Mouse (Mus musculus): ENCODE data around the gene Chst8. TPM values are rescaled to one million over a fixed set of nuclear protein-coding genes. Genes with fewer than 3 reads are reported as not detected.

Chst8 gene
- 5.3 and 14.2 TPM in 2 replicates for polyA plus RNA-seq (2012; rRNA removed)

DNA sequence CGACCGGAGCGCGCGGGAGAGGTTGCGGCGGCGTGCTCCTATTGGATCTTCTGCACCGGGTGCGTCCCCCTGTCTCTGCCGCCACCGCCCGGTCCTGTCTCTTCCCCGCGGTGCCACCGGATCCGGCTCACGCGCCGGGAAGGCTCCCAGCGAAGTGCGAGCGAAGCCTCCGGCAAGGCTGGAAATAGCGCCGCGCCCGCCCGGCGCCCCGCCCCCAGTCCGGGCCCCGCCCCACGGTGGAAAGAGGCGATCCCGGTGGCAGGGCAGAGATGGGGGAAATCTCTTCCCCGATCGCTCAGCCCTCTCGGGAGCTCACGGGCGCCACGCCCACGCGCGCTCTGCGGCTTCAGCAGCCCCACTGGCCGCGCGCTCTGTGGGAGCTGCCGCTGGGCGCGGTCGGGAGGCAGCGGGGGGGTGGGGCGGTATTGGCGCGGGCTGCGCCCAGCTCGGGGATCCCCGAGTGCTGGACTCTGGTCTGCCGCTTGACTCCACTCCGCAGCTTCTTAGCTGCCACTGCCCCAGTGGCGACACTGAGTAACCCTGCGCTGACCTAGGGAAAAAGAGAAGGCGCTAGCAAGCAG lies at the start of gene Chst8:
Gene Chst8 (minus strand): TSS at position 181 of the 581 bp plus-strand sequence.
- DNase-seq: peak; percentile 73
- Histone ChIP-seq H3K4me1 (ENCODE audit: control insufficient read depth, insufficient read depth, low read length) (no peaks in the 10 kb centered on the region), H3K4me3 (replicated peaks; ENCODE audit: extremely low read depth, low read depth, low read length) (peak within 1 kb of the TSS; percentile 44)
- WGBS: 1% methylated on average over 65 of the region's 65 CpGs
- TF ChIP-seq POLR2A (IDR thresholded peaks at IDR 0.05; ENCODE audit: borderline replicate concordance, extremely low read depth, low read depth, low read length) (peak; percentile 83; the same call in 1 of the 2 replicates), CTCF (IDR thresholded peaks at IDR 0.05; ENCODE audit: insufficient read depth, low read length) (no peak)

DNA sequence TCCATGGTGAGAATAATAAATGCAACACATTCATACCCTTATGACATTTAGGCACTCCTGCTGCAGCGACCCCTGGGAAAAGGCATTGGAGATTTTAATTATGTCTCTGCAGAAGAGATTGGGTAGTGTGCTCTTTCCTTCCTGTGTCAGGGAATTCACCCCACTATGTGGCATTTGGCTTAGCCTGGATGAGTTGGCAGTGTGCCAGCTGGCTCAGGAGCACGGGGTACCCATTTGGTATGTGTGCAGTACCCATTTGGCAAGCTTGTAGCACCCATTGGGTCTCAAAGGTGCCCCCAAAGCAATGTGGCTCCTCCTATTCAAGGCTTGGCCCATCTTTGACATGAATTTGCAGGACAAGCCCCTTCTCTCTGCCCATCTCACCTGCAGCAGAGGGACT lies 45.8 kb upstream of the Chst8 start:
- 46% methylated on average over 2 of the region's 2 CpGs for WGBS
- DNase-seq: no peak
- TF ChIP-seq CTCF (IDR thresholded peaks at IDR 0.05; ENCODE audit: insufficient read depth, low read length) (no peak), POLR2A (IDR thresholded peaks at IDR 0.05; ENCODE audit: borderline replicate concordance, extremely low read depth, low read depth, low read length) (no peak)

GRCm38 (mm10) chr7:34854781-34855352 lies 42.4 kb upstream of the Chst8 start:
- DNase-seq: no peak
- 72% methylated on average over 6 of the region's 6 CpGs for WGBS
- no peak for TF ChIP-seq CTCF (IDR thresholded peaks at IDR 0.05; ENCODE audit: insufficient read depth, low read length)
- no peak for TF ChIP-seq POLR2A (IDR thresholded peaks at IDR 0.05; ENCODE audit: borderline replicate concordance, extremely low read depth, low read depth, low read length)

More for the DNA sequence above, 45.8 kb upstream of the Chst8 start:
- Histone ChIP-seq H3K4me3 (replicated peaks; ENCODE audit: extremely low read depth, low read depth, low read length) (no peak overlapping the region), H3K4me1 (ENCODE audit: control insufficient read depth, insufficient read depth, low read length) (no peaks in the 10 kb centered on the region)

DNA sequence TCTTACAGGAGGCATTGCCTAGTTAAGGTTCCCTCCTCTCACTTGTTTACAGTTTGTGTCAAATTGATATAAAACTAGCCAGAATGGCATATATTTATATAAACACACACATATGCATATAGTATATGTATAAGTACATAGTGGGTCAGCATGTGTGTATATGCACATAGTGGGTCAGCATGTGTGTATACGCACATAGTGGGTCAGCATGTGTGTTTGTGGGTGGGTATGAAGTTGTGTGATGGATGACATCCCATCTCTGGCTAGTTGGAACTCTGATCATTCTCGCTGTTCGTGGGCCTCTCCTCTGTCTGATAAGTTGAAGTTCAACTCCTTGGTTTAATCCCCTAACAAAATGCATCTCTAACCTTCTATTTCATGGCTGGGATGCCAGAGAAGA lies 40.9 kb upstream of the Chst8 start:
- Histone ChIP-seq H3K4me1 (ENCODE audit: control insufficient read depth, insufficient read depth, low read length) (no peaks in the 10 kb centered on the region), H3K4me3 (replicated peaks; ENCODE audit: extremely low read depth, low read depth, low read length) (no peak overlapping the region)
- TF ChIP-seq CTCF (IDR thresholded peaks at IDR 0.05; ENCODE audit: insufficient read depth, low read length) (no peak), POLR2A (IDR thresholded peaks at IDR 0.05; ENCODE audit: borderline replicate concordance, extremely low read depth, low read depth, low read length) (no peak)
- DNase-seq: no peak
- 84% methylated on average over 3 of the region's 3 CpGs for WGBS

More at GRCm38 (mm10) chr7:34854781-34855352, 42.4 kb upstream of the Chst8 start:
- no peaks in the 10 kb centered on the region for H3K4me1 ChIP-seq (ENCODE audit: control insufficient read depth, insufficient read depth, low read length)
- no peak overlapping the region for H3K4me3 ChIP-seq (replicated peaks; ENCODE audit: extremely low read depth, low read depth, low read length)

GRCm38 (mm10) chr7:34849660-34850059 lies 37.1 kb upstream of the Chst8 start:
- WGBS: 37% methylated on average over 10 of the region's 10 CpGs
- TF ChIP-seq POLR2A (IDR thresholded peaks at IDR 0.05; ENCODE audit: borderline replicate concordance, extremely low read depth, low read depth, low read length) (no peak), CTCF (IDR thresholded peaks at IDR 0.05; ENCODE audit: insufficient read depth, low read length) (peak; percentile 45)
- H3K4me1 ChIP-seq (ENCODE audit: control insufficient read depth, insufficient read depth, low read length): no peaks in the 10 kb centered on the region
- H3K4me3 ChIP-seq (replicated peaks; ENCODE audit: extremely low read depth, low read depth, low read length): no peak overlapping the region
- DNase-seq: peak; percentile 6

DNA sequence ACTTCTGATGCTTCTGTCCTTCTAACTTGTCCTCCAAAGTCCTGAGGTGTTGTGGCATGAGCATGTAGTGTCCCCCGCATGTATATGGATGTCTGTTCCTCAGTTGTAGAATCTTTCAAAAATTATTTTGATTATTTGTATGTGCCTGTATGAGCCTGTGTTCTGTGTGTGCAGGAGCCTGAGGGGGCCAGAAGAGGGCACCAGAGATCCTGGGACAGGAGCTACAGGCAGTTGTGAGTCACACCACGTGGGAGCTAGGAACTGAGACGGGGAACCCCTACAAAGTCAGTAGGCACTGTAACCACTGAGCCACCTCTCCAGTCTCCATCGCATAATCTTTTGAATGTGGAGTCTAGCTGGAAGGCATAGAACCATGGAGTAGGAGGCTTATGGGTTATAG lies 36.3 kb upstream of the Chst8 start:
- WGBS: 92% methylated on average over 4 of the region's 4 CpGs
- H3K4me3 ChIP-seq (replicated peaks; ENCODE audit: extremely low read depth, low read depth, low read length): no peak overlapping the region
- H3K4me1 ChIP-seq (ENCODE audit: control insufficient read depth, insufficient read depth, low read length): no peaks in the 10 kb centered on the region
- TF ChIP-seq POLR2A (IDR thresholded peaks at IDR 0.05; ENCODE audit: borderline replicate concordance, extremely low read depth, low read depth, low read length) (no peak), CTCF (IDR thresholded peaks at IDR 0.05; ENCODE audit: insufficient read depth, low read length) (no peak)
- DNase-seq: no peak

DNA sequence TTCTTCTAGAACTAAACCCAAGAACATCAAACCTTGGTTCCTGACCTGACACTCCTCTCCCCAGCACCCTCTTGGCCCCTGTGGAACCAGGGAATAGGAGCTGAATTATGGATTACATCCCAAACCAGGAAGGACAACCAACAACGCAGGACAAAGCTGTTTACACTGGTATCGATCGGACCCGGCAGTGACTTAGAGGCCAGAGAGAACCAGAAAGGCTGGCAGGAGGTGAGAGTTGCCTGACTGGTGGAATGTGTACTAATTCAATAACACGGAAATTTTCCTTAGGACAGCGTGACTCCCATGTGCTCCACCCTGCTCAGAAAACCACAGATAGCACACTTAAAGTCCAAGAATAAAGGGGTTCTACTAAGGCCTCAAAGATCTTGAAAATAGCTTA lies 35.4 kb upstream of the Chst8 start:
- no peak overlapping the region for H3K4me3 ChIP-seq (replicated peaks; ENCODE audit: extremely low read depth, low read depth, low read length)
- no peaks in the 10 kb centered on the region for H3K4me1 ChIP-seq (ENCODE audit: control insufficient read depth, insufficient read depth, low read length)
- DNase-seq: no peak
- whole genome bisulfite sequencing: 80% methylated on average over 6 of the region's 6 CpGs
- TF ChIP-seq CTCF (IDR thresholded peaks at IDR 0.05; ENCODE audit: insufficient read depth, low read length): no peak
- TF ChIP-seq POLR2A (IDR thresholded peaks at IDR 0.05; ENCODE audit: borderline replicate concordance, extremely low read depth, low read depth, low read length): no peak

DNA sequence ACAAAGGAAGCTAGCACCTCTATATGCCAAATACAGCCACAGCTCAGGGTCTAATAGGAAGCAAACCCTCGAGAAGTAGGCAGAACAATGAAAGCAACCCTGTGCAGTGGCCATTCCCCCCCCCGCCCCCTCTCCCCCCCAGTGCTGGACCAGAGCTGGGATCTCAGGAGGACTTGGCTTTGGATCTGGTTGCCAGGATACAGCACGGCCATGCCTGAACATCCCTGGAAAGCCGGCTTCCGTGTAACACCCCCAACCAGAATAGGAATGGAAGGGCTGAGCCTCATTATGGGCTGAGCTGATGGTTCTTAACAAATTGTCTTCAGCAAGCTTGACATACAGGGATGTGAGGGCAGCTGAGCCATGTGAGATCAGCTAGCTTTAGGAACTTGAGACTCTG lies 34.9 kb upstream of the Chst8 start:
- H3K4me1 ChIP-seq (ENCODE audit: control insufficient read depth, insufficient read depth, low read length): no peaks in the 10 kb centered on the region
- no peak for DNase-seq
- 74% methylated on average over 5 of the region's 5 CpGs for WGBS
- no peak overlapping the region for H3K4me3 ChIP-seq (replicated peaks; ENCODE audit: extremely low read depth, low read depth, low read length)
- TF ChIP-seq CTCF (IDR thresholded peaks at IDR 0.05; ENCODE audit: insufficient read depth, low read length) (no peak), POLR2A (IDR thresholded peaks at IDR 0.05; ENCODE audit: borderline replicate concordance, extremely low read depth, low read depth, low read length) (no peak)

DNA sequence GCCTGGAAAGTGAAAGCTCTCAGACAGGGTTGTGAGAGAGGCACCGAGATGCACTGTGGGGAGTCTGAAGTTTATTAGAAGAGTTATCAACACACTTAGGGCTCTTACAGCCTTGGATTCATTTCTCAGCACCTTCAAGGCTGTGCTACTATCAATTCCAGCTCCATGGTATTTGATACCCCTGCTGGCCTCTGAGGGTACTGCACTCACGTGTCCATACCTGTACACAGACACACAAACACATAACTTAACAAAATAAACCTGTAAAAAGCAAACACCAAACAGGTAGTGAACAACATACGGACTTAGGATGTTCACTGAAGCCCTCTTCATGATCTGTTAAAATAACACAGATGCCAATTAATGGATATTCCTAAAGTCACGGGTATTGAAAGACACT lies 26.2 kb upstream of the Chst8 start:
- Histone ChIP-seq H3K4me1 (ENCODE audit: control insufficient read depth, insufficient read depth, low read length) (no peaks in the 10 kb centered on the region), H3K4me3 (replicated peaks; ENCODE audit: extremely low read depth, low read depth, low read length) (no peak overlapping the region)
- TF ChIP-seq POLR2A (IDR thresholded peaks at IDR 0.05; ENCODE audit: borderline replicate concordance, extremely low read depth, low read depth, low read length) (no peak), CTCF (IDR thresholded peaks at IDR 0.05; ENCODE audit: insufficient read depth, low read length) (no peak)
- 84% methylated on average over 4 of the region's 4 CpGs for WGBS
- DNase-seq: no peak

- WGBS: 85% methylated on average over 4 of the region's 4 CpGs
- H3K4me1 ChIP-seq (ENCODE audit: control insufficient read depth, insufficient read depth, low read length): no peaks in the 10 kb centered on the region
- no peak for TF ChIP-seq POLR2A (IDR thresholded peaks at IDR 0.05; ENCODE audit: borderline replicate concordance, extremely low read depth, low read depth, low read length)
- no peak for TF ChIP-seq CTCF (IDR thresholded peaks at IDR 0.05; ENCODE audit: insufficient read depth, low read length)
- no peak for DNase-seq
- H3K4me3 ChIP-seq (replicated peaks; ENCODE audit: extremely low read depth, low read depth, low read length): no peak overlapping the region
Observed at GRCm38 (mm10) chr7:34838231-34838630, 25.7 kb upstream of the Chst8 start.

All from lung, adult 2 months (tissue).